Mouse (Mus musculus): ENCODE data around the gene 5330417C22Rik.
A peak's percentile ranks its signal among the peaks of the same experiment; 100 is the strongest.
"Not testable (repeated sequence)": the region's sequence is repeated elsewhere in the genome, so short reads cannot be mapped to it uniquely, and the experiment has no call there.

The 5330417C22Rik gene

GRCm38 (mm10) chr3:108528489-108528888 is 7.8 kb downstream of the 5330417C22Rik start:
- DNase-seq = peak; percentile 4

DNA sequence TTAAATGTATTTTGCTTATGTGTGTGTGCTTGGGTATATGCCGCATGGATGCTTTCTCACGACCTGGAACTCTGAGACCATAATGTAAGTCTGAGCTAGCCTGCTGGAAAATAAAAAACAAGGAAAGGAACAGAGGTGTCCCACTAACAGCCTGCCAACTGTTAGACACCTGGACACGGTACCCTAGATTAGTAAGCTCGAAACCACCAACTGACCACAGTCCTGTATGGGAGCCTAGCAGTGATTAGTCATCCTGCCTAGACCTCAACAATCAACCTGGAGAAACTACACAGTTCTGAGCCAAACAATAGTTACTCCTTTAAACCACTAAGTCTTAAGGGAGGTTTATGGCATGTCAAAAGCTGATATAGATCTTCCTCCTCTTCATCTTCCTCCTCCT is 12.9 kb downstream of the 5330417C22Rik start:
- DNase-seq = no peak

DNA sequence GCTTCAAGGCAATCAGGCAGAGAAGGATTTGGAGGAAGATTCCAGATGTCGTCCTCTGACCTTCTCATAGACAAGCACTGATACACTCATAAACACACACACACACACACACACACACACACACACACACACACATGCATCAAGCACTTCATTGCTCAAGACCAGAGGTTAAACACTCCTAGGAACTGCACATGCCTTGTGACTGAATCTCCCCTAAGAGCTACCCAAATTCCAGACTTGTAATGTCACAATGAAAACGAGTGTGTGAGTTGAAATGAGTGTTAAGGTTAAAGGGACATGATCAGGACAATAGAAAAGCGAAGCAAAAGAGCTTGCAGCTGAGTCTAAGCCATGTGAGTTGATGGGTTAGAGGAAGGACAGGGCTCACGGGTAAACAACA is 18.1 kb downstream of the 5330417C22Rik start:
- no peak for DNase-seq

- no peak for DNase-seq
Measured at GRCm38 (mm10) chr3:108513465-108513864, 22.9 kb downstream of the 5330417C22Rik start.

- DNase-seq = no peak
Measured at GRCm38 (mm10) chr3:108510716-108511483, 25.4 kb downstream of the 5330417C22Rik start.

DNA sequence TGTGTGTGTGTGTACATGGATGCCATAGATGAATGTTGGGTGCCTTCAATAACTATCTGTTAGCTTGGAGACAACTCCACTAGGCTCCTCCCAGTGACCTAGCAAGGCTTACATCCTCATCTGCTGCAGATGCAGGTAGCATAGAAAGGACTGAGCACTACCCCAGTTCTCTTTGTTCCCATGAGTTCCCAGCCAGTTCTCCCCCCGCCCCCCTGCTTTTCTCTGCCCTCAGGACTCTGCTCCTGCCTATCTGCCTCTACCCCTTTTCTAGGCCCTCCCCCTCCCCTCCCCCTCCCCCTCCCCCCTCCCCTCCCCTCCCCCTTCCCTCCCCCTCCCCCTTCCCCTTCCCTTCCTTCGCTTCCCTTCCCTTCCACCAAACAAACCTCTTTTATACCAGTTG is 26.2 kb downstream of the 5330417C22Rik start:
- DNase-seq = no peak

DNA sequence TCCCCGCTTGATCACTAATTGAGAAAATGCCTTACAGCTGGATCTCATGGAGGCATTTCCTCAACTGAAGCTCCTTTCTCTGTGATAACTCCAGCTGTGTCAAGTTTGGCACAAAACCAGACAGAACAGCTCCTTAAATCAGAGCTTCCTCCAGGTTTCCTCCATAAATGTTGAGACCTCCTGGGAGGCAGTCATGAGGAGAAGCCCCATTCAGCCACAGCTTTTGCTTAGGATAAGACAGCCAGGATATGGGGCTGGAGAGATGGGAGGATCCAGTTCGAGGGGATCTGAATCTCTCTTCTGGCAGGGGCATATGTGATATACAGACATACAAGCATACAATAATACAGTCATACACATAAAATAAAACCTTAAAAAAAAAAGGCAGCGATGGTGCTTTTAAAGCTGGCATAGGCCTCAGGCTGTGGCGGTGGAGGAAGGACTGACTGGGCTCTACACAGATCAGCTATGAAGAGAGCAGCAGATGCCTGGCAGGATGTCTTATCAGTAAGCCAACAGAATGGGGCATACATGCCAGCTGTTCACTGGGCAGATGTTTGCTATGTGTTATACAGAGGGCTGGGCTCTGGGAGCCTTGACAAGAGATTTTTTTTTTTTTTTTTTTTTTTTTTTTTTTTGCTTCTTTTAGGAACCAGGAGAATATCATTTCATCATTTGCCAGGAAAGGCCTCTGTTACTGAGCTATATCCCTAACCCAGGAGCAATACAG is 27.4 kb downstream of the 5330417C22Rik start:
- DNase-seq = no peak

- no peak for DNase-seq
Measured at GRCm38 (mm10) chr3:108503908-108504307, 32.4 kb downstream of the 5330417C22Rik start.

DNA sequence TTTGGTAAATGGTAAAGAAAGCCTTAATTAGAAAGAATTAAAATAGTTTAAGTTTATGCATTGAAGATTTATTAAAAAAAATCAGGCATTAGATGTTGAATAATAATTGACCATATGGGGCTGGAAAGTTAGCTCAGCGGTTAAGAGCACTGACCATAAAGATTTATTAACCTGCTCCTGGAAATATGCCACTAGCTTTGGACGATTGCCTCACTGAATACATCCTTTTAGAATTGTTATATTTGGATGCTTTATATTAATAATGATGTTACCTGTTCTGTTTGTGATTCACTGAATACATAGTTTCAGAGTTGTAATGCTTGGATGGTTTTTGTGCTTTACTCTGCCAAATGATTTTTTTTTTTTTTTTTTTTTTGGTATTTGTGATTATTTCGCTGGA is 34.9 kb downstream of the 5330417C22Rik start:
- DNase-seq = not testable (repeated sequence)

- DNase-seq = no peak
Measured at GRCm38 (mm10) chr3:108499826-108500225, 36.5 kb downstream of the 5330417C22Rik start.

GRCm38 (mm10) chr3:108497602-108498001 is 38.7 kb downstream of the 5330417C22Rik start:
- DNase-seq = no peak

DNA sequence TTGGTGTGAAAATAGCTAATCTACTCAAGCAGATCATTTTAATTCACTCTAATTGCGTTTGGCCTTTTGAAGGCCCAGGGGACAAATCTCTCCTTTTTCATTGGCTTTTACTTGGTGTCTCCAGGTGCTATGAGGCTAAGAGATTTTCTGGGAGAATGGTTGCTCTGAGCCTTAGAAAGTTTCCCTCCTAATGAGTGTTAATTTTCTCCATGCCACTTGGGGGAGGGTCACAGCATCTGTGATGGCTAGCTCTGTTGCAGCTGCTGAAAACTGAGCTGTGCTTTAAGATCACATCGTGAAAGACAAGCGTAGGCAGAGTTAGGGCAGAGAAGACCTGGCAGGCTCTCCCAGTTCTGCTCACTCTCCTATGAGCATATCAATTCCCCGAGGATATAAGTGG is 40.9 kb downstream of the 5330417C22Rik start:
- no peak for DNase-seq

DNA sequence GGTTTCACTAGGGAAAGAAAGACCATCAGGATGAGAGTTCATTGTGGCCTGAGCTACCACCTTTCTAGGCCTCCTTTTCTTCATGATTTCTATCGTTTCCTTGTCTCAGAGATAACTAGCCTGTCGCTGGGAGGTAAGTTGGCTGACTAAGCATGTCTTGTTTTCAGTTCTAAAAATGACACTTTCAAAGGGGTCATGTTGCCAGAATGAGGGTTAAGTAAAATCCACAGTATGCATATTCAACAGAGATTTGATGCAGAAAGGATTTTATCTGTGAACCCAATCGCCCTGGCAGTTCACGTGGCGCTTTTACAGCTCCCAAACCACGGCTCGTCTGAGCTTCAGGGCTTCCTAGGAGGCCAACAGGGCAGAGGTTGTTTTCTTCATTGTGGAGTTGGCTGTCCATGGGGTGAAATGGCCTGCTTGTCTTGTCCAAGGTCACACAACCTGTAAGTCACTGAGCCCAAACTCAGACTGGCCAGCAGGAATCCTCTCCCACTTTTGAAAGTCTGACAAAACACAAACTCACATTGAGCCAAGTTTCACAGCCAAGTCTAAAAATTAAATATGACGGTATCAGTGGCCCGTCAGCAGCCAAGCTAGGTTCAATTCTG is 41.4 kb downstream of the 5330417C22Rik start:
- DNase-seq = no peak

GRCm38 (mm10) chr3:108489968-108490367 is 46.4 kb downstream of the 5330417C22Rik start:
- DNase-seq = no peak

GRCm38 (mm10) chr3:108484749-108485148 is 51.6 kb downstream of the 5330417C22Rik start:
- no peak for DNase-seq

- DNase-seq = no peak
Measured at GRCm38 (mm10) chr3:108478800-108479199, 57.5 kb downstream of the 5330417C22Rik start.

- DNase-seq = peak; percentile 90
Measured at GRCm38 (mm10) chr3:108476761-108477619, 59.3 kb downstream of the 5330417C22Rik start.

DNA sequence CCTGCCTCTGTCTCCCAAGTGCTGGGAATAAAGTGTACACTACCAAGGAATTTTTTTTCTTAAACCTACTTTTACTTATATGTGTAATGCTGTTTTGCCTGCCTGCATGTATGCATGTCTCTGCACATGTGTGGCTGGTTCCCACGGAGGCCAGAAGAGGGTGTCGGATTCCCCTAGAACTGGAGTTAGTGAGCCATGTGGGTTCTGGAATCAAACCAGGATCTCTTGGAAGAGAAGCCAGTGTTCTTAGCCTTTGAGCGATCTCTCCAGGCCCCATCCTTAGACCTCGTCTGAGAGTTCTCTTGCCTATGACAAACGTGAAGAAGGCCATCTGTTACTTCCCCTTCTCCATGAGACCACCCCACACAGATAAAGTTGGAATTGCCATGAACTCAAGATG is 60.8 kb downstream of the 5330417C22Rik start:
- no peak for DNase-seq

DNA sequence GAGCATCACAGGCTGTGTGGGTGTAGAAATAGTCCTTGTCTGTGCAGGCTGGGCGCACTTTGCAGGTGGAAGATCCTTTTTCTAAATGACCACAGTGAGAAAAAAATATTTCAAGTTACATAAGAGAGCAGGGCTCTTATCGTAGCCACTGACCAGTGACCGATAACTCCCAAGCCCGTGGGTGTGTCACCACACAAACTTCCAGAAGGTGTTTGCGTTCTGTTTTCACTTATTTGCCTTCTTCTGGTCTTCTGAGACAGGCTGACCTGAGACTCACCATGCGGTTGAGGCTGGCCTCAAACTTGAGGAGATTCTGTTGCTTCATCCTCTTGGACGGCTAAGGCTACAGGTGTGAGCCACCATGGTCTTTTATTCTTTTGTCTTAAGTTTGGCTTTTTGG is 61.4 kb downstream of the 5330417C22Rik start:
- no peak for DNase-seq

- no peak for DNase-seq
Measured at GRCm38 (mm10) chr3:108467760-108468159, 68.6 kb downstream of the 5330417C22Rik start.

- DNase-seq = no peak
Measured at GRCm38 (mm10) chr3:108466425-108466824, 69.9 kb downstream of the 5330417C22Rik start.

DNA sequence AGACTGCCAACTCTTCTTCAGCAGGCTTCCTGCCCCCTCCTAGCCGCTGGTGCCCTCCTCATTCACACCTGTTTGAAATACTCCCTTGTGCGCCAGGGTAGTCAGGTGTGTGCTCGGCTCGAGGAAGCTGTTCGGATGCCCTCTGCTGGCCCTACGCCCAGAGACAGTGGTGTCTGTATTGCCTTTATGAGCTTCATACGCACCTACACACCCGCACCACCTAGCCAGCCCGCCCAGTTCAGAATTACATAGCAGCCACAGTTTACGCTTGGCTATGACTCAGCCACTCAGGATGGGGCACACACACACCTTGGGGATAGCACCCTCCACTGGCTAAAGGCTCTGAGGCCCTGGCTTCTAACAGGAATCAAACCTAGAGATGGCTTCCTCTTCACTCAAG is 77.5 kb downstream of the 5330417C22Rik start:
- DNase-seq = no peak

DNA sequence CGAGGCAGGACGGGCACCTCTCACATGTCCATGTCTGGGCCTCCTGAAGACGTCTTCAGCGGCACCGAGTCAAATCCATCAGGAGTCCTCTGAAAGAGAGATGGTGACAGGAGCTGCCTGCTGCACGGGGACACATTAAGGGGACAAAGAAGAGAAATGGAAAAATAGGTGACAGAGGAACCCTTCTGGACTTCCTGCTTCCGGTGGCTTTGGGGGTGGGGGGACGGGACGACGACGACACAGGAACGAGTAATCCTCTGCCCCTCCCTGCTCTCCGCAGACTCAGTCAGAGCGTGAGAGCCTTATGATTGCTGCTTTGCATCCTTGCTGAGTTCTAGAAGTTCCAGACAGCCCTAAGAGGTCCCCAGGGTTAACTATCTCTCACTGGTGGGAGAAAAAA is 78.0 kb downstream of the 5330417C22Rik start:
- no peak for DNase-seq
